Mouse (Mus musculus) bone marrow macrophage, adult 2 months (primary cell): ENCODE data around the gene Farsa.

Experiments
- CTCF ChIP-seq: IDR thresholded peaks from 2 replicates; pipeline ENCODE4 v1.5.1; 2012; ENCODE audit warnings: low read depth, mild to moderate bottlenecking, low read length, moderate library complexity
- POLR2A ChIP-seq: IDR thresholded peaks from 2 replicates; pipeline ENCODE4 v1.6.1; 2012; ENCODE audit warnings: mild to moderate bottlenecking, low read depth, low read length, borderline replicate concordance

DNA sequence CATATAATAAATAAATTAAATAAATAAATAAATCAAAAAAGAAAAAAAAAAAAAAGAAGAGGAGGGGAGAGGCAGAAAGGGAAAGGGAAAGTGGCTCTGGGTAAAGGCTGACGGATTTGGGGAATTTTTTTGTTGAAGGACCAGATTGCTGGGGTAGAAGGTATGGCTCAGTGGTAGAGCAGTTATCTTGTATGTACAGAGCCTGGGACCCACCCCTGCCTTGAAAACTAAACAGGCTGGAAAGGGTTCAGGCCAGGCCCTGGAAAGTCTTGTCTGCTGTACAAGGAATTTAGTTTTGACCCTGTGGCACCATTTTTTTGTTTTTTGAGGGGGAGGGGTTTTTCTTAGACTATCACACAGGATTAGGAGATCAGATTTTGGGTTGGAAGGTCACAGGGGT, 22.1 kb downstream of the Farsa start:
- TF ChIP-seq CTCF (no peak), POLR2A (no peak)
